Mouse (Mus musculus) ES-Bruce4 (cell line): ENCODE results near the gene Irf1. TPM values are rescaled to one million over a fixed set of nuclear protein-coding genes. Genes with fewer than 3 reads are reported as not detected.

Experiments
- H3K27ac ChIP-seq: 2 replicates; pipeline ENCODE4 v1.5.1; 2012; ENCODE audit warnings: low read length, inconsistent platforms; ENCODE audit not compliant: insufficient read depth
- H3K27me3 ChIP-seq: 2 replicates; pipeline ENCODE4 v1.6.1; 2012; ENCODE audit warnings: mild to moderate bottlenecking, low read length, inconsistent platforms; ENCODE audit not compliant: control insufficient read depth, poor library complexity, insufficient read depth, severe bottlenecking
- H3K36me3 ChIP-seq: 2 replicates; pipeline ENCODE4 v1.6.1; 2012; ENCODE audit warnings: inconsistent platforms, mild to moderate bottlenecking, low read length, moderate library complexity; ENCODE audit not compliant: control insufficient read depth, poor library complexity, insufficient read depth, severe bottlenecking
- H3K4me1 ChIP-seq: one replicate; pipeline ENCODE4 v1.8.1; 2011; ENCODE audit warnings: low read length; ENCODE audit not compliant: control insufficient read depth, insufficient read depth
- H3K4me3 ChIP-seq: 2 replicates; pipeline ENCODE4 v1.5.1; 2011; ENCODE audit warnings: low read depth, mild to moderate bottlenecking, low read length
- H3K9ac ChIP-seq: 2 replicates; pipeline ENCODE4 v1.6.1; 2012; ENCODE audit warnings: low read depth, mild to moderate bottlenecking, inconsistent platforms; ENCODE audit not compliant: poor library complexity, severe bottlenecking
- H3K9me3 ChIP-seq: replicated peaks from 2 replicates; pipeline ENCODE4 v1.6.1; 2012; ENCODE audit warnings: mild to moderate bottlenecking, low read length, inconsistent platforms; ENCODE audit not compliant: control insufficient read depth, poor library complexity, insufficient read depth, severe bottlenecking
- CTCF ChIP-seq: IDR thresholded peaks from one replicate; pipeline ENCODE4 v1.8.1; 2011; ENCODE audit warnings: low read depth, low read length
- EP300 ChIP-seq: IDR thresholded peaks from 2 replicates; pipeline ENCODE4 v1.6.1; 2011; ENCODE audit warnings: low read depth, low read length; ENCODE audit not compliant: insufficient read depth
- POLR2A ChIP-seq: IDR thresholded peaks from one replicate; pipeline ENCODE4 v1.8.1; 2011; ENCODE audit warnings: low read length; ENCODE audit not compliant: insufficient read depth
- polyA plus RNA-seq: library from polyadenylated mRNA; stranded (reverse); fragments of >200 nt; gene quantifications from 2 replicates; pipeline ENCODE4 v1.2.4, GENCODE M21; 2011; ENCODE audit warnings: low read depth; ENCODE audit not compliant: missing spikeins, insufficient read depth, insufficient read length

The Irf1 gene
- polyA plus RNA-seq, 1 experiment, result 75.7 TPM

DNA sequence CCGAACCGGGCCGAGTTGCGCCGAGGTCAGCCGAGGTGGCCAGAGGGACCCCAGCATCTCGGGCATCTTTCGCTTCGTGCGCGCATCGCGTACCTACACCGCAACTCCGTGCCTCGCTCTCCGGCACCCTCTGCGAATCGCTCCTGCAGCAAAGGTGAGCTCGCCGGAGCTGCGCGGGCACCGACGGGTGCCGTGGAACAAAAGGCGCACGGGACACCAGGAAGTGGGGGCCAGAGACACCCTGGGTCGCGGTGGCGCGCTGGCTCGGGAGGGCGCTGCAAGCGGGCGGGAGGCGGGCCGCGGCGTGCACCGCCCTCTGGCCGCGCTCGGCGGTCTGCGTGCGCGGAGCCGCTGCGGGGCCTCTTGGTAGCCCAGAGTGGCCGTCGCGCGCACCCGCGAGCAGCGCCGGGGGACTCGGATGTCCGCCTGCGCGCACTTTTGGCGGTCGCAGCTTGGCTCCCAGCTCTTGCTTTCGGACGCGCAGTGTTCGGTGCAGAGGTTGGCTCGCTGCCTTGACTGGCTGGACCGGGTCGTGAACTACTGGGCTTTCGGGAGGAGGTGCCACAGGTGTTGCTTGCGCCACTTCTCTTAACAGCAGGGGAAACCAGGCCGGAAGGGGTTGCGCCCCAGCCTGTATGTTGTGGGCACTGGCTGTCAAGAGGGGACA, 444 bp downstream of the Irf1 start:
- TF ChIP-seq POLR2A (no peak), EP300 (0 out of 2 replicates have a peak, but pooled peaks have one; percentile 2)
- Histone ChIP-seq H3K27ac (peak overlapping the region; percentile 12; the same call in 1 of the 2 replicates), H3K4me1 (peaks cover 7% of the 10 kb centered on the region), H3K9me3 (no peaks in the 10 kb centered on the region), H3K36me3 (peaks cover 10% of the 10 kb centered on the region), H3K27me3 (no peaks in the 10 kb centered on the region), H3K9ac (peak overlapping the region; percentile 68), H3K4me3 (peak overlapping the region; percentile 93)

DNA sequence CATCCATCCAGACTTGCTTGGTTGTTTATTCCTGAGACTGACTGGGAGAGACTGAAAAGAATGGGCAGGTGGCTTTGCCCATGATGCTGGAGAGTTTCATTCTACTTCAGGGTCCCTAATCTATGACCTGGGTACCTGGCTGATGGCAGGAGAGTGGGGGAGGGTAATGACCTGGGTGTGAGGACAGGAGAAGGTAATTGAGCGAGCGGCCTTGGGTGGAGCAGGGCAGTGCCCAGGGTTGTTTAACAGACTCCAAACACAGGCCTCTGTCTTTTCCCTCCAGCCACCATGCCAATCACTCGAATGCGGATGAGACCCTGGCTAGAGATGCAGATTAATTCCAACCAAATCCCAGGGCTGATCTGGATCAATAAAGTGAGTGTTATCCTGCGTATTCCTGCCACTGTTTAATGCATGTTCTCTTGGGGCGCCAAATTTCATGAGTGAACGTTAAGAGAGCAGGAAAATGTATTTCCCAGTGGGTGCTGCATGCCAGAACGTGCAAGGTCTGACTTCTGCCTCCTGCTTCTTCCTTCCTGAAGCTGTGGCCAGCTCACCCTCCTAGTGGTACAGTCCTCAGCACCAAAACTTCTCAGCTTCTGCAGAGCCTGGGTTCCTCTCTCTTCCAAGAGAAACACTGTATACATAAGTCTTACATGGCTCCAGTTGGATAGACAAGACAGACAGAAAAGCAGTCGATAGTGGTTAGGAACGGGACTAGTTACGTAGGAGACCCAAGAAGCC, 1.4 kb downstream of the Irf1 start:
- H3K9ac ChIP-seq, result peak overlapping the region; percentile 68; the same call in 1 of the 2 replicates
- H3K36me3 ChIP-seq, result peaks cover 18% of the 10 kb centered on the region
- no peak overlapping the region for H3K27ac ChIP-seq
- TF ChIP-seq POLR2A (no peak), CTCF (no peak)
- H3K27me3 ChIP-seq, result no peaks in the 10 kb centered on the region
- H3K9me3 ChIP-seq, result no peaks in the 10 kb centered on the region
- H3K4me1 ChIP-seq, result peaks cover 4% of the 10 kb centered on the region
- H3K4me3 ChIP-seq, result peak overlapping the region; percentile 93

- H3K4me1 ChIP-seq, result peaks cover 5% of the 10 kb centered on the region
- H3K4me3 ChIP-seq, result no peak overlapping the region
- no peaks in the 10 kb centered on the region for H3K27me3 ChIP-seq
- TF ChIP-seq CTCF (no peak), EP300 (no peak), POLR2A (no peak)
- H3K9ac ChIP-seq, result no peak overlapping the region
- no peak overlapping the region for H3K27ac ChIP-seq
- H3K9me3 ChIP-seq, result no peaks in the 10 kb centered on the region
- peaks cover 28% of the 10 kb centered on the region for H3K36me3 ChIP-seq
Measured at GRCm38 (mm10) chr11:53772536-53772935, 2.7 kb downstream of the Irf1 start.

DNA sequence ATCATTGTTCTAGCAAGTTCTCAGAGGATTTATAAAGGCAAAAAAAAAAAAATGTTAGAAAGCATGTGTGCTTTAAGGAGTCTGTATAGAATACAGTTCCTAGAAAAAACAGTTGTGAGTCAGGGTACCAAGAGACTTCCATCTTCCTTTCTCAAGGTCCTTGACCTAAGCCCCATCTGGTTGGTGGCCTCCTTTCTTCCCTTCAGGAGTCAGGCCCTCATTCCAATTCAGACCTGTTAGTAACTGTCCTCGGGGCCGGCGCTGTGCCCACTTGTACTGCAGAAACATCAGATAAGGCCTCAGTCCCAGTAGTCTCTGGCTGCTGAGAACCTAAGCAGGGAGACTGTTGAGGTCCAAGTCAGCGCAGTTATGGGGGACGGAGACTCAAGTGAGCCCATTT, 3.3 kb downstream of the Irf1 start, which contains the start of gene Gm17334:
Gm17334 (minus strand) TSS at position 101 of the 400 bp plus-strand sequence.
- no peak for TF ChIP-seq POLR2A
- TF ChIP-seq EP300, result no peak
- H3K4me1 ChIP-seq, result peaks cover 9% of the 10 kb centered on the region
- no peaks in the 10 kb centered on the region for H3K9me3 ChIP-seq
- no peak within 1 kb of the TSS for H3K27ac ChIP-seq
- H3K4me3 ChIP-seq, result no peak within 1 kb of the TSS
- no peak within 1 kb of the TSS for H3K9ac ChIP-seq
- H3K36me3 ChIP-seq, result peaks cover 28% of the 10 kb centered on the region
- no peaks in the 10 kb centered on the region for H3K27me3 ChIP-seq

DNA sequence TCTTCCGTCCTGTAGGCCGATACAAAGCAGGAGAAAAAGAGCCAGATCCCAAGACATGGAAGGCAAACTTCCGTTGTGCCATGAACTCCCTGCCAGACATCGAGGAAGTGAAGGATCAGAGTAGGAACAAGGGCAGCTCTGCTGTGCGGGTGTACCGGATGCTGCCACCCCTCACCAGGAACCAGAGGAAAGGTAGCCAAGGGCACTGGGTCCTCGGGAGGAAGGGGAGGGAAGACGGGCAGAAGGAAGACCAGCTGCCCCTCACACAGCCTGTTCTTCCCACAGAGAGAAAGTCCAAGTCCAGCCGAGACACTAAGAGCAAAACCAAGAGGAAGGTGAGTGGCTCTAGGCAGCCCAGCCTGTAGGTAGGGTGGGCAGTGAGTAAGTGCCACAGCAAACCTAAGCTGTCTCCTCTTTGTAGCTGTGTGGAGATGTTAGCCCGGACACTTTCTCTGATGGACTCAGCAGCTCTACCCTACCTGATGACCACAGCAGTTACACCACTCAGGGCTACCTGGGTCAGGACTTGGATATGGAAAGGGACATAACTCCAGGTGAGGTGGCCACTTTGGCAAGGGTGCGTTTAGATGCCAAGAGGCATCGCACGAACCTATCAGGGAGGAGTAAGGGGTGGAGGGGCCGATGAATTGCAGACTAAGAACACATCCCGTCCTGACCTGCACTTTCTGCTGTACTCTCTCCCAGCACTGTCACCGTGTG, 4.0 kb downstream of the Irf1 start:
- TF ChIP-seq CTCF (no peak), EP300 (no peak), POLR2A (no peak)
- peaks cover 28% of the 10 kb centered on the region for H3K36me3 ChIP-seq
- no peak overlapping the region for H3K9ac ChIP-seq
- H3K9me3 ChIP-seq, result no peaks in the 10 kb centered on the region
- H3K4me1 ChIP-seq, result peaks cover 8% of the 10 kb centered on the region
- H3K27ac ChIP-seq, result no peak overlapping the region
- H3K27me3 ChIP-seq, result no peaks in the 10 kb centered on the region
- H3K4me3 ChIP-seq, result no peak overlapping the region
